Mouse (Mus musculus): ENCODE data around the gene Ipo8. TPM values are rescaled to one million over a fixed set of nuclear protein-coding genes. Genes with fewer than 3 reads are reported as not detected.

Ipo8 gene
- polyA plus RNA-seq, 1 experiment, result 13.8 TPM

- H3ac ChIP-seq (ENCODE audit: control insufficient read depth, insufficient read length), result no peak overlapping the region
- no peaks in the 10 kb centered on the region for H3K79me2 ChIP-seq (ENCODE audit: control insufficient read depth, insufficient read depth)
- no peak for TF ChIP-seq MYOG (IDR thresholded peaks at IDR 0.05; ENCODE audit: control insufficient read depth in 1 of 3, insufficient read depth in 1 of 3, insufficient read length in 2 of 3, low read depth in 2 of 3)
- TF ChIP-seq USF1 (IDR thresholded peaks at IDR 0.05; ENCODE audit: low read depth), result no peak
- no peak for TF ChIP-seq TCF3 (IDR thresholded peaks at IDR 0.05; ENCODE audit: insufficient read length, low read depth)
- no peak for TF ChIP-seq CEBPB (IDR thresholded peaks at IDR 0.05; ENCODE audit: insufficient read depth, poor library complexity, severe bottlenecking)
- TF ChIP-seq MAX (IDR thresholded peaks at IDR 0.05; ENCODE audit: low read depth), result no peak
- no peak for TF ChIP-seq E2F4 (IDR thresholded peaks at IDR 0.05; ENCODE audit: insufficient read depth)
- TF ChIP-seq REST (IDR thresholded peaks at IDR 0.05; ENCODE audit: insufficient read depth, insufficient read length), result no peak
- TF ChIP-seq POLR2AphosphoS2 (IDR thresholded peaks at IDR 0.05; ENCODE audit: insufficient read length, low read depth), result no peak
- TF ChIP-seq SRF (IDR thresholded peaks at IDR 0.05; ENCODE audit: control insufficient read depth, insufficient read length, low read depth), result no peak
- no peak for TF ChIP-seq MYOD1 (IDR thresholded peaks at IDR 0.05; ENCODE audit: control insufficient read depth in 1 of 3, insufficient read length in 2 of 3, low read depth in 2 of 3)
- TF ChIP-seq POLR2A (IDR thresholded peaks at IDR 0.05; ENCODE audit: insufficient read length, low read depth), result no peak
- TF ChIP-seq TCF12 (IDR thresholded peaks at IDR 0.05; ENCODE audit: insufficient read depth, poor library complexity, severe bottlenecking), result no peak
- H3K27me3 ChIP-seq (ENCODE audit: control insufficient read depth, insufficient read depth, insufficient read length), result no peaks in the 10 kb centered on the region
- H3K4me2 ChIP-seq (ENCODE audit: low read depth), result peak overlapping the region; percentile 16
- H3K36me3 ChIP-seq (ENCODE audit: control insufficient read depth, insufficient read depth), result no peaks in the 10 kb centered on the region
- H3K4me3 ChIP-seq, result no peak overlapping the region
These were observed 103.3 kb downstream of the Ipo8 start for GRCm38 (mm10) chr6:148727871-148728524.

GRCm38 (mm10) chr6:148724453-148724852 is 106.8 kb downstream of the Ipo8 start:
- no peak for TF ChIP-seq TCF12 (IDR thresholded peaks at IDR 0.05; ENCODE audit: insufficient read depth, poor library complexity, severe bottlenecking)
- no peak for TF ChIP-seq E2F4 (IDR thresholded peaks at IDR 0.05; ENCODE audit: insufficient read depth)
- TF ChIP-seq MYOG (IDR thresholded peaks at IDR 0.05; ENCODE audit: control insufficient read depth in 1 of 3, insufficient read depth in 1 of 3, insufficient read length in 2 of 3, low read depth in 2 of 3), result no peak
- Histone ChIP-seq H3K79me2 (ENCODE audit: control insufficient read depth, insufficient read depth) (no peaks in the 10 kb centered on the region), H3ac (ENCODE audit: control insufficient read depth, insufficient read length) (no peak overlapping the region), H3K4me3 (no peak overlapping the region), H3K4me2 (ENCODE audit: low read depth) (no peak overlapping the region), H3K36me3 (ENCODE audit: control insufficient read depth, insufficient read depth) (no peaks in the 10 kb centered on the region), H3K27me3 (ENCODE audit: control insufficient read depth, insufficient read depth, insufficient read length) (no peaks in the 10 kb centered on the region)

Other genes with a start within 250 kb of the Ipo8 start
- gene Caprin2, start 64.8 kb upstream of the Ipo8 start, polyA plus RNA-seq (2012; fragmentation: generic; extraction: Trizol), result 1.8 TPM
- gene Sinhcaf, start 115.0 kb upstream of the Ipo8 start, polyA plus RNA-seq (2012; fragmentation: generic; extraction: Trizol), result 8.5 TPM

Measured in myocyte (in vitro differentiated cells).